Mouse (Mus musculus) ovary, postnatal 10 days (tissue): Measurements from ENCODE around the gene Ptch2.

ENCODE experiments used
- DNase-seq: peaks from one replicate; pipeline ENCODE4 v3.0.0; 2022; ENCODE audit warnings: low spot score

The Ptch2 gene

DNA sequence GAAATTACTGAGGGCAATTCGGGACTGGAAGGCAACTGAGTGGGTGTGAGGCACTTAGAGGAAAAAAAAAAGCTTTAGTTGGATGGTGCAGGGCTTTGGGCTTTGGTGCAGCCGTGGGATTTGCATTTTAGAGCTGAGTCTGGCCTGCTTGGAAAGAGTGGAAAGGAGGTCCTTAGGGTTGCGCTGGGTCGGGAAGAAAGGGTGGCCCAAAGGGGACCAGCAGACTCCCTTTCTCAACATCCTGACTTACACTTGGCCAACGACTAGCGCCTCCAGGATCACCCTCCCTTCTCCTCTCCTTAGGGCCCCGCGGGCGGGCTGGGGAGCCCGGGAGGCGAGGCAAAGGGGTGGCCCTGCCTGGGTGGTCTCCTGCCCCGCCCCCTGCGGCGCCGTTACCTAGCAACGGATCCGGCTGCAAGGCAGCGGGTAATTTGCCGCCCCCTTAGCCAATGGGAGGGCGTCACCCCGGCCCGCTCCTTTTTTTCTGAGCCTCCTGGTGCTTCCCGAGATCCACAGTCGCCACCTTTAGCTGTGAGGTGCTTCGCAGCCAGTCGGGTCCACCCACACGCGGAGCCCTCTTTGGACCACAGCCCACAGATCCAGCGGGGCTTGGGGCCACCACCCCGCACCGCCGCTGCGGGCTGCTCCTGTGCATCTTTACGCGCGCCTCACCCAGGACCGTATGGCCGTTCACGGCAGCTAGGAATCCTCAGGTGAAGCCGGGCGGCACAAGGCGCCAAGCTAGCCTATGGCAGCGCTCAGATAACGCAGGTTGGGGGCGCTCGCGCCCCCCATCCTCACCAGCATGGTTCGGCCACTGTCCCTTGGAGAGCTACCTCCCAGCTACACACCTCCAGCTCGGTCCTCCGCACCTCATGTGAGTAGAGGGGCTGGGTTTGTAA, at the start of gene Ptch2:
TSS of gene Ptch2 (plus strand) at position 525 of the 902 bp plus-strand sequence.
- peak; percentile 66 for DNase-seq

DNA sequence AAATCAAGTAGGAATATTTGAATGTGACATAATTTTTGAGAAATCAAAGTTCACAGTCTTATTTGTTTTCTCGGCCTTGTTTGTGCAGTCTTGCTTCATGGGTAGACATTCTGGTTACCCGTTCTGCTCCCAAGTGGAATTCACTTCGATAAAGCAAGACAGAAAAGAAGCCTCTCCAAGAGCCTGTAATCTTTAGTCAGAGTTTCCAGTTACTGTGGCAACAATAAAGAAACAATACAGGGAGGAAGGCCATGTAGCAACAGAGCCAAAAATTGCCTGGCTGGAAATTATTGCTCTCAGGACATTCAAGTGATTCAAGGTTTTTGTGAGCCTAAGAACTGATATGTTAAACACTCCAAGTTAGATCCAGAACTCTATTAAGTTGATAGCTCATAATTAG, 47.0 kb upstream of the Ptch2 start:
- DNase-seq: no peak

- DNase-seq: no peak
These were observed 46.4 kb upstream of the Ptch2 start for GRCm38 (mm10) chr4:117049485-117049884.

DNA sequence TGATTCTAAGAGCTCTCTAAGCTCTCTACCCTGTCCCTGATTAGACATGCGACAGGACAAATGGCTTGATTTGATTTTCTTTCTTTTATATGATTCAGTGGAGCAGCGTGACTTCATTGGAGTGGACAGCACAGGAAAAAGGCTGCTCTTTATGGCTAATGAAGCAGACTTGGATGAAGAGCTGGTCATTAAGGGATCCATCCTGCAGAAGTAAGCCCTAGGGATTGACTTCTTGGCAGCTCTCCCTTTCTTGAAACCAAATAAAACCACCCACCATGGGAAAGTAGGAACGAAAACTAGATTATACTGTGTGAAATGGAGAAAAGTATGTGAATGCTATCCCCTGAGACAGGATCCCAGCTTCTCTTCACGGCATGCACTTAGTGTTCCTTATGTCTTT, 43.2 kb upstream of the Ptch2 start:
- no peak for DNase-seq

DNA sequence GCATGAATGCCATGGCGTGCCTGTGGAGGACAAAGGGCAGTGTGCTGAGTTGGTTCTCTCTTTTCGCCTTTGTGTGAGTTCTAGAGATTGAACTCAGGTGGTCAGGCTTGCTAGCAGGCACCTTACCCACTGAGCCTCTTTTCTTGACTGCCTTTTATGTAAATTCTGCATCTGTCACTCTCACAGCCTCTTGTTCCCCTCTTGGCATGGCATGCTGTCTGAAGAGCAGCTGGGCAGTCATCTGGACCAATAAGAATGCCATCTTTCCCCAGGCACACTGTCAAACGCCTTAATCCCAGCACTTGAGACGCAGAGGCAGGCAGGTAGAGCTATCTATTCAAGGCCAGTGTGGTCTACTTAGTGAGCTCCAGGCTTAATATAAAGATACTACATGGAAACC, 41.9 kb upstream of the Ptch2 start:
- DNase-seq: no peak

- DNase-seq: no peak
These were observed 39.8 kb upstream of the Ptch2 start for GRCm38 (mm10) chr4:117056102-117056501.

DNA sequence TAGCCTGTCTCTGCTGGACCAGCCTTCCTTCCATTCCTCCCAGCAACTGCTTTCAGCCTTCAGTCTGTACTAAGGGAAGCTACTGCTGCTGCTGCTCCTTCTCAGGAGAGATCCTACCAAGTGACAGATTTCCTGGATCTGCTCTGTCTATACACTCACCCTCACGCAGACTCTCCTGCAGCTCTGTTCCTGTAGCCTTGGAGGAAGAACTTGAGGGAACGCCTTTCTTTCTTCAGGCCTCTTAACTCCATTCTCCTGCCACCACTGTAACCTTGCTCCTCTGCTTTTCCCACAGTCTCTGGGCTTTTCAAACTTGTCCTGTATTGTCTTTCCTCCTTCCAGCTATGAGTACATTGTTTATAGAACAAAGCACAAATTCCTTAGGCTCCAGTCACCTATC, 39.4 kb upstream of the Ptch2 start:
- DNase-seq: no peak

- no peak for DNase-seq
These were observed 37.4 kb upstream of the Ptch2 start for GRCm38 (mm10) chr4:117058512-117058911.

DNA sequence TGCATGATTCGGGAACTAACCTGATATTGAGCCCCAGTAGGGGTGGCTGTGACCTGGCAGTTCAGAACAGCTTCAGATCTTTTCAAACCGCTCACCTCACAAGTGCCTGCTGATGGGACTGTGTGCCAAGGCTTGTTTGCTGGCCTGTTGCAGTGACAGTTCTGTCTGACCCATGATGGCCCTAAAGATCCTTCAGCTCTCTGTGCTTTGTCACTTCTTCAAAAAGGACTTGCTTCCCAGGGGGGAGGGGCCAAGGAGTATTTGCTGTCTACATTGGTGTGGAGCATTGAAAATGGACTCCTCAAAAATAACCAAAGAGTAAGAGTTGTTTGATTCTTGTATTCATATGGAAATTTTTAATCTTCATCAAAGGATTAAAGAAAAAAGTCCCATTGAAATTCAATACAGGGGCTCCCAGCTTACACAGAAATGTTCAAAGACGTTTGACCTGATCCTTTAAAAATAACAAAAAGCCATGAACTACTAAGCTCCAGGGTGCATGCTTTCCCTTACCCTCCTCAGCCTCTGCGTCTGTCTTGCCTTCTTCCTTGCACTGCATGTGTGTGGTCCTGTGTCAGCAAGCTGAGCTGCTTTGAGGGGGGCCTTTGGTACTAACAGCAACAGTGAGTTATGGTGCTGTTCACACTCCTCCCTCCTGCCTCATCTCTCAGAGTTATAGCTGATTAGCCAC, 33.0 kb upstream of the Ptch2 start:
- DNase-seq: no peak

DNA sequence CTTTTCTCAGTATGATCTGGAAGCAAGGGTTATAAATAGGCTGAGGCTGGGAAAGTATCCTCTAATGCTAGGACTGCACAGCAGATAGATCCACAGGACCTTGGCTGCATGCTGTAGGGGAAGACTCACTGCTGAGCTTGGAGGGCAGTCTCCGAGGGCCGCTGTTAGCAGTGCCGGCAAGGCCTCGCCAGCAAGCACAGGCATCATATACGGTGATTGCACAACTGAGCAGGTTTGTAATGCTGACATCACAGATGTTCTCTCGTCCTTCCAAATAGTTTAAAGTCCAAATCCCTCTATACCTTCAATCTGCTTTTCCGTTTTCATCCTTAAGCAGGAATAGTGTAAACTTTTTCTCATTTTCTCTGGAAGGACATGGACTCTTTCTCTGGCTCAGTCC, 27.8 kb upstream of the Ptch2 start:
- DNase-seq: no peak

DNA sequence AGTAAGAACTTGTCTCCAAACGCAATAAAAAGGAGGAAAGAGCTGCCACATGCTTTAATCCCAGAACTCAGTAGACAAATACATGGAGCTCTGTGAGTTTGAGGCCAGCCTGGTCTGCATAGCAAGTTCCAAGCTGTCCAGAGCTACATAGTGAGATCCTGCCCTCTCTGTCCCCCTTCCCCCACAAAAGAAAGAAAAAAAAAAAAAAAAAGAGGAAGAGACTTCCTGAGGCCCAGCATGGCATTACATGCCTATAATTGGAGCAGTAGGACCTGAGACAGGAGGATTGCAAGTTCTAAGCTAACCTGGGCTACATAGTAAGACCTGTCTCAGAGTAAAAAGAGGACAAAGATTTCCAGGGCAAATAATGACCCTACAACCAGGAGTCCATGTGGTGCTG, 26.2 kb upstream of the Ptch2 start:
- no peak for DNase-seq

- no peak for DNase-seq
These were observed 25.3 kb upstream of the Ptch2 start for GRCm38 (mm10) chr4:117070624-117071023.

- no peak for DNase-seq
These were observed 24.7 kb upstream of the Ptch2 start for GRCm38 (mm10) chr4:117071183-117071582.

GRCm38 (mm10) chr4:117087948-117088640, 7.8 kb upstream of the Ptch2 start:
- no peak for DNase-seq

GRCm38 (mm10) chr4:117090586-117090985, 5.3 kb upstream of the Ptch2 start:
- DNase-seq: no peak

DNA sequence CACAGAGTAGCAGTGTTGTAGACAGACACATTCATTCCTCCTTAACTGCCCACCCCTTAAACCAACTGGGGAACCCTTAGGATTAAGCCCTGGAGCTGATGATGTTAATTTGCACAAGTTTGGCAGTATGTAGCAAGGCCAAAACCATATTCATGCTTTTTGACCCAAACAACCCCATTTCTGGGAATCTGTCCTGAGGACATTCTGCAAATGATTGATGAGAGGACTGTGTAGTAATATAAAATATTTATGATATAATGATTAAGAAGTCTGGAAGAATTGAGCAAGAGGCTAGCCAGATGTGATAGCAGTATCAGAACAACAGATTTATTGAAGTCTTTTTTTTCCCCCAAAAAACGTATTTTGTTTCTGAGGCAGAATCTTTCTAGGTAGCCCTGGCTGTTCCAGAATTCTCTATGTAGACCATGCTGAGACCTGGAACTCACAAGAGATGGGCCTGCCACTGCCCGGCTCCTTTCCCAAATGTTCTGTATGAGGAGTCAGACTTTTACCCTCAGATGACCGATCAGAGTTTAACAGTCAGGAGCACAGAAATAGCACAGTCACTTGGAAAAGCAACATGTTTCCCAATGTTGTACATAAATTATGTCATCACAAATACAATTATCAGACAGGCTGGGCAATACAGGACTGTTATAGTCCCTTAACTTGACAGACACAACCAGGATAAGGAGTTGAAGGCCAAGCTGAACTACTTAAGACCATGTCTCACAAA, 1.1 kb upstream of the Ptch2 start:
- no peak for DNase-seq

- no peak for DNase-seq
These were observed 791 bp downstream of the Ptch2 start for GRCm38 (mm10) chr4:117096666-117097065.

GRCm38 (mm10) chr4:117097969-117098763, 2.3 kb downstream of the Ptch2 start:
- DNase-seq: no peak

GRCm38 (mm10) chr4:117098764-117099036, 2.8 kb downstream of the Ptch2 start:
- DNase-seq: no peak

DNA sequence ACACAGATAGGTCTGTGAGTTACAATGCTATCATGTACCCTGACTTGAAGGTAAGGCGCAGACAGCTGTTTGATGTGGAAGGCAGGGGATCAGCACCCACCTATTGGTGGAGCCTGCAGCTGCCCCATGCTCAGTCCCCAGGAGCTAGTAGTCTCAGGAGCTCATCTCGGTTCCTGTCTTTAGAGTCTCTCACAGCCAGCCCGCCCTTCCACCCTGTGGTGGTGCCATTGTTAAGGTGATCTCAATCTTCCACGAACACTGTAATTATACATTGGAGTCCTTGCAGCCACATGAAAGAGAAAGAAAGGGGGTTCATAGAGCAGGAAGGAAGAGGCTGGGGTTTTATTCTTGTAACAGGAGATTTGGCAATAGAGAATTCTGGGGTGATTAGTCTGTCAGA, 4.2 kb downstream of the Ptch2 start:
- no peak for DNase-seq

- no peak for DNase-seq
These were observed 5.3 kb downstream of the Ptch2 start for GRCm38 (mm10) chr4:117101218-117101617.

DNA sequence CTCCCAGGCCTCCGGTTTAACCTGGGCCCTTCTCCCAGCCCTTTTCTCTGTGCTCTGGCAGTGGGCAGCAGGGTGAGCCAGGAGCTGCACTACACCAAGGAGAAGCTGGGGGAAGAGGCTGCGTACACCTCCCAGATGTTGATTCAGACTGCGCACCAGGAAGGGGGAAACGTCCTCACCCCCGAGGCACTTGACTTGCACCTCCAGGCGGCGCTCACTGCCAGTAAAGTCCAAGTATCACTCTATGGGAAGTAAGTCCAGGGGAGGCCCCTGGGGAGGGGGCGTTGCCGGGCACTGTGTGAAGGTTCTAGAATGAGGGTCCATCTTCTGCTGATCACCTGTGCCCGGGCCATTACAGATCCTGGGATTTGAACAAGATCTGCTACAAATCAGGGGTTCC, 8.8 kb downstream of the Ptch2 start:
- no peak for DNase-seq
